Mouse (Mus musculus): ENCODE data around the gene Txndc5.

- no peak for TF ChIP-seq ZNF384 (IDR thresholded peaks at IDR 0.05; ENCODE audit: low read depth, low read length)
- TF ChIP-seq CTCF (conservative IDR thresholded peaks at IDR 0.05 in 1 of 2, IDR thresholded peaks at IDR 0.05 in 1 of 2; ENCODE audit: low read depth in 2 of 2, low read length in 2 of 2) = no peak
Measured at GRCm38 (mm10) chr13:38531498-38531897, 2.9 kb upstream of the Txndc5 start.

Measured in CH12.LX (cell line).